Mouse (Mus musculus) kidney, embryonic 16.5 days (tissue): ENCODE data around the gene Tas2r116. TPM values are rescaled to one million over a fixed set of nuclear protein-coding genes. Genes with fewer than 3 reads are reported as not detected.

Experiments used
- ATAC-seq: fragments of 200-750 bp; cut with Nextera tagmentation; 2 replicates; pipeline ENCODE4 v1.8.0; 2017; ENCODE audit warnings: moderate TSS enrichment; ENCODE audit not compliant: low FRiP score, low TSS enrichment
- H3K27ac ChIP-seq: fragments of 300-500 bp; sonication (generic); 2 replicates; pipeline ENCODE4 v1.5.1; 2014; ENCODE audit warnings: low read length
- H3K27me3 ChIP-seq: fragments of 300-500 bp; sonication (generic); 2 replicates; pipeline ENCODE4 v1.6.1; 2014; ENCODE audit warnings: low read length, control low read depth, mixed read lengths; ENCODE audit not compliant: insufficient read depth
- H3K36me3 ChIP-seq: fragments of 300-500 bp; sonication (generic); 2 replicates; pipeline ENCODE4 v1.6.1; 2014; ENCODE audit warnings: low read length, control low read depth, mixed read lengths; ENCODE audit not compliant: insufficient read depth
- H3K4me1 ChIP-seq: fragments of 300-500 bp; sonication (generic); 2 replicates; pipeline ENCODE4 v1.6.1; 2014; ENCODE audit warnings: low read length, control low read depth, mixed read lengths; ENCODE audit not compliant: insufficient read depth
- H3K4me2 ChIP-seq: fragments of 300-500 bp; sonication (generic); replicated peaks from 2 replicates; pipeline ENCODE4 v1.6.1; 2014; ENCODE audit warnings: low read depth, low read length
- H3K4me3 ChIP-seq: fragments of 300-500 bp; sonication (generic); 2 replicates; pipeline ENCODE4 v1.5.1; 2014; ENCODE audit warnings: mild to moderate bottlenecking, low read length
- H3K9ac ChIP-seq: fragments of 300-500 bp; sonication (generic); replicated peaks from 2 replicates; pipeline ENCODE4 v1.6.1; 2014; ENCODE audit warnings: low read length
- H3K9me3 ChIP-seq: fragments of 300-500 bp; sonication (generic); 2 replicates; pipeline ENCODE4 v1.6.1; 2016; ENCODE audit warnings: low read length, control low read depth
- WGBS: fragments of 180-500 bp; shearing (Covaris S2); extraction: QIAGEN DNeasy Blood & Tissue Kit; methylation state at CpG from one replicate; pipeline ENCODE4 v1.1.7; 2014; 5-methylcytosine and 5-hydroxymethylcytosine counted together
- polyA plus RNA-seq: library from polyadenylated mRNA; unstranded; fragments of >200 nt; fragmentation: Nextera tagmentation; extraction: Ambion mirVana; gene quantifications from 2 replicates; pipeline ENCODE4 v1.2.1, GENCODE M21; 2015

The Tas2r116 gene
- not detected in 2 replicates for polyA plus RNA-seq

GRCm38 (mm10) chr6:132855138-132855537 lies at the start of gene Tas2r116:
Tas2r116 (plus strand) TSS chr6:132855438.
- no peaks in the 10 kb centered on the region for H3K27me3 ChIP-seq
- ATAC-seq = no peak
- WGBS = 81% methylated on average over 1 of the region's 1 CpGs
- no peak within 1 kb of the TSS for H3K27ac ChIP-seq
- H3K4me2 ChIP-seq = no peak within 1 kb of the TSS
- H3K36me3 ChIP-seq = no peaks in the 10 kb centered on the region
- H3K4me3 ChIP-seq = no peak within 1 kb of the TSS
- no peaks in the 10 kb centered on the region for H3K4me1 ChIP-seq
- no peaks in the 10 kb centered on the region for H3K9me3 ChIP-seq
- no peak within 1 kb of the TSS for H3K9ac ChIP-seq

- Histone ChIP-seq H3K27me3 (no peaks in the 10 kb centered on the region), H3K4me1 (no peaks in the 10 kb centered on the region), H3K27ac (no peak within 1 kb of the TSS), H3K36me3 (no peaks in the 10 kb centered on the region), H3K4me2 (no peak within 1 kb of the TSS), H3K9me3 (no peaks in the 10 kb centered on the region), H3K4me3 (no peak within 1 kb of the TSS), H3K9ac (no peak within 1 kb of the TSS)
- no peak for ATAC-seq
- WGBS = 85% methylated on average over 1 of the region's 1 CpGs
Measured at GRCm38 (mm10) chr6:132846842-132847241, 8.4 kb upstream of the Tas2r116 start, which contains the start of gene Tas2r123. Tas2r123 (plus strand) TSS chr6:132847142.

GRCm38 (mm10) chr6:132867708-132868107 lies 12.5 kb downstream of the Tas2r116 start, which contains the start of gene Tas2r110:
Tas2r110 (plus strand) TSS chr6:132868008.
- no peak within 1 kb of the TSS for H3K9ac ChIP-seq
- ATAC-seq = no peak
- no peak within 1 kb of the TSS for H3K4me3 ChIP-seq
- H3K4me1 ChIP-seq = no peaks in the 10 kb centered on the region
- H3K27ac ChIP-seq = no peak within 1 kb of the TSS
- H3K27me3 ChIP-seq = no peaks in the 10 kb centered on the region
- no peak within 1 kb of the TSS for H3K4me2 ChIP-seq
- H3K36me3 ChIP-seq = no peaks in the 10 kb centered on the region
- H3K9me3 ChIP-seq = no peaks in the 10 kb centered on the region

DNA sequence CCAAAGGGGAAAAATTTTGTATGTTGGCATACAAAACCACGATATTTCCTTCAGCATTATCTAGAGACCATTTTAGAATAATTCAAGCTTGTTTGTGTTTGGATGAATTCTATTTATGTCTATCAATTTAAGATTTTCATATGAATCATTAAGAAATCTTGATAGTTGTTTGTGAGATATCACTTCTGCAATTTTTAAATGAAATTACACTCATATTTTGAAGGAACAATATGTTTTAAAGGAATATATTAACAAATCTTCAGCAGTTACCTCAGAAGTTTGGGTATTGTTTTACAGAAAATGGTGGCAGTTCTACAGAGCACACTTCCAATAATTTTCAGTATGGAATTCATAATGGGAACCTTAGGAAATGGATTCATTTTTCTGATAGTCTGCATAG lies 37.5 kb downstream of the Tas2r116 start, which contains the start of gene Tas2r113:
Tas2r113 (plus strand) TSS at position 301 of the 400 bp plus-strand sequence.
- no peaks in the 10 kb centered on the region for H3K4me1 ChIP-seq
- H3K27me3 ChIP-seq = no peaks in the 10 kb centered on the region
- H3K9me3 ChIP-seq = no peaks in the 10 kb centered on the region
- no peak within 1 kb of the TSS for H3K27ac ChIP-seq
- no peak for ATAC-seq
- H3K4me3 ChIP-seq = no peak within 1 kb of the TSS
- WGBS = 71% methylated on average over 1 of the region's 1 CpGs
- H3K36me3 ChIP-seq = no peaks in the 10 kb centered on the region
- no peak within 1 kb of the TSS for H3K9ac ChIP-seq
- H3K4me2 ChIP-seq = no peak within 1 kb of the TSS

Other genes starting within 250 kb of the Tas2r116 start
- gene A630073D07Rik, start 203.9 kb upstream of the Tas2r116 start, polyA plus RNA-seq = not detected in 2 replicates
- gene Tas2r120, start 198.5 kb upstream of the Tas2r116 start, polyA plus RNA-seq = not detected in 2 replicates
- not detected in 2 replicates for gene Tas2r121, start 154.4 kb upstream of the Tas2r116 start, polyA plus RNA-seq
- not detected in 2 replicates for gene Tas2r122, start 143.5 kb upstream of the Tas2r116 start, polyA plus RNA-seq
- not detected in 2 replicates for gene Tas2r115, start 117.4 kb upstream of the Tas2r116 start, polyA plus RNA-seq
- not detected in 2 replicates for gene Tas2r124, start 100.7 kb upstream of the Tas2r116 start, polyA plus RNA-seq
- not detected in 2 replicates for gene Tas2r102, start 93.3 kb upstream of the Tas2r116 start, polyA plus RNA-seq
- gene Tas2r136, start 77.3 kb upstream of the Tas2r116 start, polyA plus RNA-seq = not detected in 2 replicates
- gene Tas2r117, start 52.6 kb upstream of the Tas2r116 start, polyA plus RNA-seq = not detected in 2 replicates
- gene Tas2r123, start 8.3 kb upstream of the Tas2r116 start, polyA plus RNA-seq = not detected in 2 replicates
- gene Tas2r110, start 12.6 kb downstream of the Tas2r116 start, polyA plus RNA-seq = not detected in 2 replicates
- not detected in 2 replicates for gene Tas2r113, start 37.6 kb downstream of the Tas2r116 start, polyA plus RNA-seq
- gene Tas2r125, start 54.2 kb downstream of the Tas2r116 start, polyA plus RNA-seq = not detected in 2 replicates
- not detected in 2 replicates for gene Tas2r129, start 95.7 kb downstream of the Tas2r116 start, polyA plus RNA-seq
- gene Tas2r131, start 102.5 kb downstream of the Tas2r116 start, polyA plus RNA-seq = not detected in 2 replicates
- gene Tas2r109, start 125.5 kb downstream of the Tas2r116 start, polyA plus RNA-seq = not detected in 2 replicates
- not detected in 2 replicates for gene Tas2r103, start 181.7 kb downstream of the Tas2r116 start, polyA plus RNA-seq
- gene Tas2r140, start 200.4 kb downstream of the Tas2r116 start, polyA plus RNA-seq = not detected in 2 replicates
- 67.6 and 80.7 TPM in 2 replicates for gene Smim10l1, start 249.5 kb downstream of the Tas2r116 start, polyA plus RNA-seq